Mouse (Mus musculus) neural tube, embryonic 10.5 days (tissue): Measurements from ENCODE around the gene Fbxo11.

Source experiments
- DNase-seq: peaks from one replicate; pipeline ENCODE4 v3.0.0-alpha.2; 2017; ENCODE audit warnings: low spot score; ENCODE audit errors: extremely low spot score

Fbxo11 gene

GRCm38 (mm10) chr17:88067202-88067901 lies 2.3 kb upstream of the Fbxo11 start:
- no peak for DNase-seq

GRCm38 (mm10) chr17:88066799-88067198 lies 1.7 kb upstream of the Fbxo11 start:
- no peak for DNase-seq

GRCm38 (mm10) chr17:88065801-88066646 lies 933 bp upstream of the Fbxo11 start:
- DNase-seq, result peak; percentile 97

GRCm38 (mm10) chr17:88064347-88065030 lies 602 bp downstream of the Fbxo11 start:
- DNase-seq, result peak; percentile 74

GRCm38 (mm10) chr17:88063980-88064346 lies 1.1 kb downstream of the Fbxo11 start:
- DNase-seq, result peak; percentile 71

- DNase-seq, result no peak
These were observed 2.1 kb downstream of the Fbxo11 start for GRCm38 (mm10) chr17:88062860-88063580.

- DNase-seq, result no peak
These were observed 3.1 kb downstream of the Fbxo11 start for GRCm38 (mm10) chr17:88061942-88062341.

GRCm38 (mm10) chr17:88058280-88058679 lies 6.8 kb downstream of the Fbxo11 start:
- DNase-seq, result no peak

- DNase-seq, result no peak
These were observed 7.2 kb downstream of the Fbxo11 start for GRCm38 (mm10) chr17:88057846-88058245.

GRCm38 (mm10) chr17:88051679-88052078 lies 13.4 kb downstream of the Fbxo11 start:
- DNase-seq, result no peak

- no peak for DNase-seq
These were observed 14.2 kb downstream of the Fbxo11 start for GRCm38 (mm10) chr17:88050892-88051291.

- DNase-seq, result no peak
These were observed 14.8 kb downstream of the Fbxo11 start for GRCm38 (mm10) chr17:88050318-88050717.

- no peak for DNase-seq
These were observed 22.7 kb downstream of the Fbxo11 start for GRCm38 (mm10) chr17:88042099-88043086.

- DNase-seq, result no peak
These were observed 24.3 kb downstream of the Fbxo11 start for GRCm38 (mm10) chr17:88040810-88041209.

GRCm38 (mm10) chr17:88034418-88034817 lies 30.7 kb downstream of the Fbxo11 start:
- no peak for DNase-seq

- no peak for DNase-seq
These were observed 33.3 kb downstream of the Fbxo11 start for GRCm38 (mm10) chr17:88031755-88032154.

GRCm38 (mm10) chr17:88029194-88029970 lies 35.7 kb downstream of the Fbxo11 start:
- no peak for DNase-seq

- no peak for DNase-seq
These were observed 39.9 kb downstream of the Fbxo11 start for GRCm38 (mm10) chr17:88025227-88025626.

GRCm38 (mm10) chr17:88023924-88024323 lies 41.2 kb downstream of the Fbxo11 start:
- DNase-seq, result no peak
